Mouse (Mus musculus) CH12.LX (cell line): ENCODE results near the gene Khdc1a. TPM values are rescaled to one million over a fixed set of nuclear protein-coding genes. Genes with fewer than 3 reads are reported as not detected.

Source experiments
- DNase-seq: peaks from one replicate; pipeline ENCODE4 v3.0.0-alpha.2; 2013; ENCODE audit errors: extremely low read depth
- H3K27ac ChIP-seq: 2 replicates; pipeline ENCODE4 v1.5.1; 2012; ENCODE audit warnings: low read depth, mild to moderate bottlenecking, control low read depth, moderate library complexity; ENCODE audit not compliant: insufficient read depth
- H3K27me3 ChIP-seq: replicated peaks from 2 replicates; pipeline ENCODE3; 2012; ENCODE audit warnings: inconsistent platforms
- H3K36me3 ChIP-seq, 2 experiments: replicated peaks in 1 of 2; 2 replicates each; pipeline versions ENCODE3 to v1.6.1; 2012; ENCODE audit warnings: inconsistent platforms in 1 of 2, low read length in 1 of 2, mild to moderate bottlenecking in 1 of 2, mixed read lengths in 1 of 2, moderate library complexity in 1 of 2; ENCODE audit not compliant: control insufficient read depth in 1 of 2, insufficient read depth in 1 of 2
- H3K4me1 ChIP-seq, 2 experiments: 2 replicates each; pipeline ENCODE4 v1.6.1; 2012; ENCODE audit warnings: inconsistent platforms in 1 of 2, moderate library complexity in 1 of 2; ENCODE audit not compliant: insufficient read depth in 2 of 2, control insufficient read depth in 1 of 2
- H3K4me2 ChIP-seq: 2 replicates; pipeline ENCODE4 v1.6.1; 2012; ENCODE audit warnings: low read depth, mild to moderate bottlenecking, control low read depth; ENCODE audit not compliant: poor library complexity, insufficient read depth, severe bottlenecking
- H3K4me3 ChIP-seq, 3 experiments: fragments of 150-350 bp in 1 of 3; sonication (generic) in 1 of 3; replicated peaks in 1 of 3; 2 replicates each; pipeline versions ENCODE3 to v1.5.1; 2011 to 2012; ENCODE audit warnings: low read depth in 2 of 3, low read length in 2 of 3, mild to moderate bottlenecking in 2 of 3, moderate library complexity in 2 of 3, control low read depth in 1 of 3, improper control_type of control experiment in 1 of 3, inconsistent platforms in 1 of 3, mixed read lengths in 1 of 3; ENCODE audit not compliant: poor library complexity in 1 of 3
- H3K79me2 ChIP-seq: replicated peaks from 2 replicates; pipeline ENCODE4 v1.6.1; 2012; ENCODE audit warnings: mild to moderate bottlenecking, moderate library complexity; ENCODE audit not compliant: control insufficient read depth, poor library complexity, insufficient read depth, severe bottlenecking; ENCODE audit errors: extremely low read depth
- H3K9ac ChIP-seq: 2 replicates; pipeline ENCODE4 v1.6.1; 2012; ENCODE audit warnings: low read depth, mild to moderate bottlenecking, control low read depth, moderate library complexity; ENCODE audit not compliant: insufficient read depth
- H3K9me3 ChIP-seq: replicated peaks from 2 replicates; pipeline ENCODE3; 2012; ENCODE audit warnings: low read length, inconsistent platforms, mixed read lengths
- BHLHE40 ChIP-seq: IDR thresholded peaks from 2 replicates; pipeline ENCODE4 v1.6.1; 2011; ENCODE audit warnings: mild to moderate bottlenecking, low read depth, low read length, improper control_type of control experiment
- CHD1 ChIP-seq: IDR thresholded peaks from 2 replicates; pipeline ENCODE4 v1.6.1; 2012; ENCODE audit warnings: low read depth, low read length, improper control_type of control experiment, inconsistent platforms
- EP300 ChIP-seq: IDR thresholded peaks from 2 replicates; pipeline ENCODE4 v1.6.1; 2011; ENCODE audit warnings: low read length, improper control_type of control experiment
- GABPA ChIP-seq: IDR thresholded peaks from 2 replicates; pipeline ENCODE4 v1.6.1; 2012; ENCODE audit warnings: low read depth, low read length, improper control_type of control experiment, inconsistent platforms; ENCODE audit not compliant: insufficient replicate concordance
- HCFC1 ChIP-seq: IDR thresholded peaks from 2 replicates; pipeline ENCODE4 v1.6.1; 2012; ENCODE audit warnings: low read depth, mild to moderate bottlenecking, inconsistent platforms, low read length, improper control_type of control experiment
- IRF4 ChIP-seq: IDR thresholded peaks from 2 replicates; pipeline ENCODE4 v1.6.1; 2014; ENCODE audit warnings: low read depth, mild to moderate bottlenecking, inconsistent platforms, low read length, improper control_type of control experiment
- JUND ChIP-seq: conservative IDR thresholded peaks from 2 replicates; pipeline ENCODE4 v1.6.1; 2011; ENCODE audit warnings: low read depth, low read length, improper control_type of control experiment
- KAT2A ChIP-seq: IDR thresholded peaks from 2 replicates; pipeline ENCODE4 v1.6.1; 2012; ENCODE audit warnings: low read length, improper control_type of control experiment, inconsistent platforms; ENCODE audit not compliant: insufficient replicate concordance
- MAFK ChIP-seq: IDR thresholded peaks from 2 replicates; pipeline ENCODE4 v1.6.1; 2011; ENCODE audit warnings: low read length, improper control_type of control experiment; ENCODE audit not compliant: insufficient replicate concordance
- MAX ChIP-seq: IDR thresholded peaks from 2 replicates; pipeline ENCODE4 v1.6.1; 2011; ENCODE audit warnings: low read length, improper control_type of control experiment
- MXI1 ChIP-seq: IDR thresholded peaks from 2 replicates; pipeline ENCODE4 v1.6.1; 2011; ENCODE audit warnings: mild to moderate bottlenecking, low read depth, low read length, improper control_type of control experiment
- MYC ChIP-seq: IDR thresholded peaks from 2 replicates; pipeline ENCODE4 v1.6.1; 2011; ENCODE audit warnings: low read depth, mild to moderate bottlenecking, improper control_type of control experiment, low read length
- POLR2A ChIP-seq: IDR thresholded peaks from 2 replicates; pipeline ENCODE4 v1.6.1; 2011; ENCODE audit warnings: low read depth, mild to moderate bottlenecking, improper control_type of control experiment, low read length
- POLR2AphosphoS2 ChIP-seq: IDR thresholded peaks from 2 replicates; pipeline ENCODE4 v1.6.1; 2011; ENCODE audit warnings: low read depth, low read length, improper control_type of control experiment
- SIN3A ChIP-seq: IDR thresholded peaks from 2 replicates; pipeline ENCODE4 v1.6.1; 2012; ENCODE audit warnings: low read length, improper control_type of control experiment, inconsistent platforms
- SMC3 ChIP-seq: IDR thresholded peaks from 2 replicates; pipeline ENCODE4 v1.6.1; 2011; ENCODE audit warnings: low read depth, low read length, improper control_type of control experiment
- ZKSCAN1 ChIP-seq: IDR thresholded peaks from 2 replicates; pipeline ENCODE4 v1.6.1; 2012; ENCODE audit warnings: low read depth, inconsistent platforms, low read length, improper control_type of control experiment, borderline replicate concordance
- ZMIZ1 ChIP-seq: IDR thresholded peaks from 2 replicates; pipeline ENCODE4 v1.6.1; 2012; ENCODE audit warnings: low read depth, mild to moderate bottlenecking, inconsistent platforms, low read length, improper control_type of control experiment
- ZNF384 ChIP-seq: IDR thresholded peaks from 2 replicates; pipeline ENCODE4 v1.6.1; 2012; ENCODE audit warnings: low read depth, low read length, improper control_type of control experiment, inconsistent platforms
- dilution Hi-C: fragments of 300-500 bp; cut with MboI; formaldehyde crosslinking; loops from 2 replicates; pipeline ENCODE4 v1.14.3; 2020; ENCODE audit warnings: low sequenced_read_pairs; ENCODE audit not compliant: extremely low pct_unique_long_range_greater_than_20kb, extremely low pct_ligation_motif_present
- in situ Hi-C: fragments of 300-500 bp; cut with MboI; formaldehyde crosslinking; loops from 3 replicates; pipeline ENCODE4 v1.14.3; 2019; ENCODE audit warnings: low sequenced_read_pairs, low pct_ligation_motif_present, low pct_unique_long_range_greater_than_20kb, mixed read lengths
- polyA plus RNA-seq: library from polyadenylated mRNA; unstranded; fragments of >175 nt; gene quantifications from 2 replicates; pipeline ENCODE4 v1.2.1, GENCODE M21; 2012; ENCODE audit warnings: low read depth; ENCODE audit not compliant: insufficient read length
- total RNA-seq, 2 experiments: library from RNA; depleted of rRNA; stranded (reverse); fragments of 300-350 nt in 1 of 2; fragments of >200 nt in 1 of 2; gene quantifications; 2 replicates each; pipeline ENCODE4 v1.2.3; 2012 to 2014

Khdc1a gene
- total RNA-seq (2012; rRNA removed) (not detected in 2 replicates), total RNA-seq (2014; rRNA removed) (not detected in 2 replicates), polyA plus RNA-seq (not detected in 2 replicates)

DNA sequence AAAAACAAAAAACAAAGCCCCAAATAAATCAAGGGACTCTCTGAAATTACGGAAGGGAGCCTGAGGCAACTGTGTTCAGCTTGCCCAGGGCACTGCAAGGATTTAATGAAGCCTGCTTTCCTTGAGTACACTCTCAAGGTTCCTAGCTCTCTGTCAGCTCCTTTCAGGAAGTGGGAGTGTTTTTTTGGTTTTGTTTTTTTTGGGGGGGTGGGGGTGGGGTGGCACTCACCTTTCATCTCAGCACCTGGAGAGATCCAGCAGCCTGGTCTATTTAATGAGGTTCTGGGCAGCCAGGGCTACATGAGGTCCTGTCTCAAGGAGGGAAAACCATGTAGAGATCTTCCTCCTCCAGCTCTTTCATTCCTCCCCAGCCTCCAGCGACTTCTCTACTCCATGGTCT, at the start of gene Khdc1a:
TSS of gene Khdc1a (plus strand) at position 301 of the 400 bp plus-strand sequence.
- H3K27ac ChIP-seq = no peak within 1 kb of the TSS
- no peaks in the 10 kb centered on the region for H3K4me1 ChIP-seq
- dilution Hi-C loops = no loop called here
- H3K79me2 ChIP-seq = no peaks in the 10 kb centered on the region
- TF ChIP-seq ZKSCAN1 (no peak), IRF4 (no peak), SMC3 (no peak), KAT2A (no peak), JUND (no peak), POLR2A (no peak), MAX (no peak), ZNF384 (no peak), ZMIZ1 (no peak), GABPA (no peak), BHLHE40 (no peak), HCFC1 (no peak), EP300 (no peak), MAFK (no peak), MXI1 (no peak), MYC (no peak)
- in situ Hi-C loops = no loop called here
- no peaks in the 10 kb centered on the region for H3K36me3 ChIP-seq
- no peak within 1 kb of the TSS for H3K4me3 ChIP-seq
- H3K27me3 ChIP-seq = no peaks in the 10 kb centered on the region
- H3K9ac ChIP-seq = no peak within 1 kb of the TSS
- no peaks in the 10 kb centered on the region for H3K9me3 ChIP-seq
- H3K4me2 ChIP-seq = no peak within 1 kb of the TSS
- no peak for DNase-seq

DNA sequence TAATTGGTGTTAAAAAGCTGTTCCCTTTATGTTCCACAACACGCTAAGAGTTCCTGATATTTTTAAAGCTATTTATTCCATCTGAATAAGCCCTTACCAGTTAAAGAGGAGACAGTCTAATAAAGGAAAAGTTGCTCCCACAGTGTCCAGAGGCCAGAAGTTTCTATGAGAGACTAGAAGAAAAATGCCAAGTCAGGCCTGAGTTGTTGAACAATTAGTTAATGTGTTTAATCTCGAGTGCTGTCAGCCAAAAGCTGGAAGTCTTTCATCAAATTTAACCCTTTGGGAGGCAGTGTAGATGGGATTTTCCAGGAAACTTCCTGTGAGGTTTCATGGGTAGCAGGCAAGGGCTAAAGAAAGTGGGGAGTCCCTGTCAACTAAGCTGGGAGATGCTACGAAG, 49.6 kb upstream of the Khdc1a start:
- Histone ChIP-seq H3K9ac (no peak overlapping the region), H3K9me3 (no peaks in the 10 kb centered on the region), H3K79me2 (no peaks in the 10 kb centered on the region), H3K4me1 (no peaks in the 10 kb centered on the region), H3K4me3 (no peak overlapping the region), H3K27ac (no peak overlapping the region), H3K27me3 (no peaks in the 10 kb centered on the region), H3K36me3 (no peaks in the 10 kb centered on the region), H3K4me2 (no peak overlapping the region)
- dilution Hi-C loops (no loop called here), in situ Hi-C loops (no loop called here)
- TF ChIP-seq SIN3A (no peak), CHD1 (no peak), POLR2AphosphoS2 (no peak)
- DNase-seq = no peak
